Mouse (Mus musculus): ENCODE measurements around the gene Tex22.

Tex22 gene

GRCm38 (mm10) chr12:113060178-113060577 lies 14.1 kb upstream of the Tex22 start:
- no peak for DNase-seq

- DNase-seq: no peak
Observed at GRCm38 (mm10) chr12:113061606-113062005, 12.7 kb upstream of the Tex22 start.

- no peak for DNase-seq
Observed at GRCm38 (mm10) chr12:113062201-113062600, 12.1 kb upstream of the Tex22 start.

GRCm38 (mm10) chr12:113063700-113064099 lies 10.6 kb upstream of the Tex22 start:
- no peak for DNase-seq

GRCm38 (mm10) chr12:113068002-113068401 lies 6.3 kb upstream of the Tex22 start:
- DNase-seq: no peak

GRCm38 (mm10) chr12:113069389-113069788 lies 4.9 kb upstream of the Tex22 start:
- no peak for DNase-seq

GRCm38 (mm10) chr12:113071321-113071720 lies 3.0 kb upstream of the Tex22 start:
- DNase-seq: no peak

GRCm38 (mm10) chr12:113071827-113072226 lies 2.5 kb upstream of the Tex22 start:
- DNase-seq: no peak

- peak; percentile 80 for DNase-seq
Observed at GRCm38 (mm10) chr12:113073420-113074328, 628 bp upstream of the Tex22 start.

GRCm38 (mm10) chr12:113075063-113075454 lies 757 bp downstream of the Tex22 start:
- DNase-seq: peak; percentile 93

GRCm38 (mm10) chr12:113075486-113075885 lies 1.2 kb downstream of the Tex22 start:
- no peak for DNase-seq

GRCm38 (mm10) chr12:113087276-113087675 lies 13.0 kb downstream of the Tex22 start:
- no peak for DNase-seq

- no peak for DNase-seq
Observed at GRCm38 (mm10) chr12:113088026-113088425, 13.7 kb downstream of the Tex22 start.

GRCm38 (mm10) chr12:113089107-113089506 lies 14.8 kb downstream of the Tex22 start:
- DNase-seq: no peak

GRCm38 (mm10) chr12:113090053-113090452 lies 15.8 kb downstream of the Tex22 start:
- DNase-seq: no peak

- DNase-seq: peak; percentile 61
Observed at GRCm38 (mm10) chr12:113097040-113097439, 22.7 kb downstream of the Tex22 start.

- DNase-seq: peak; percentile 80
Observed at GRCm38 (mm10) chr12:113097749-113098281, 23.5 kb downstream of the Tex22 start, which contains the start of gene Mta1. Gene Mta1 (plus strand): TSS chr12:113098278.

- DNase-seq: peak; percentile 76
Observed at GRCm38 (mm10) chr12:113098530-113099151, 24.3 kb downstream of the Tex22 start.

- peak; percentile 64 for DNase-seq
Observed at GRCm38 (mm10) chr12:113099470-113100237, 25.4 kb downstream of the Tex22 start.

GRCm38 (mm10) chr12:113100448-113101076 lies 26.3 kb downstream of the Tex22 start:
- DNase-seq: peak; percentile 80

GRCm38 (mm10) chr12:113101251-113101960 lies 27.1 kb downstream of the Tex22 start:
- DNase-seq: no peak

GRCm38 (mm10) chr12:113102461-113102860 lies 28.2 kb downstream of the Tex22 start:
- DNase-seq: peak; percentile 71

Data from cerebellum, adult 9-11 months (tissue).